Mouse (Mus musculus) hindbrain, postnatal 0 days (tissue): ENCODE measurements around the gene Lgmn. TPM values are rescaled to one million over a fixed set of nuclear protein-coding genes. Genes with fewer than 3 reads are reported as not detected.

ENCODE experiments used
- ATAC-seq: fragments of 200-750 bp; cut with Nextera tagmentation; 2 replicates; pipeline ENCODE4 v1.8.0; 2017; ENCODE audit warnings: mild to moderate bottlenecking, moderate TSS enrichment, moderate library complexity
- DNase-seq: peaks from one replicate; pipeline ENCODE4 v3.0.0-alpha.2; 2015; ENCODE audit warnings: low spot score
- H3K27ac ChIP-seq: fragments of 300-500 bp; sonication (generic); 2 replicates; pipeline ENCODE4 v1.5.1; 2014; ENCODE audit warnings: mild to moderate bottlenecking
- H3K27me3 ChIP-seq: fragments of 300-500 bp; sonication (generic); 2 replicates; pipeline ENCODE4 v1.6.1; 2014; ENCODE audit warnings: low read length, mixed read lengths; ENCODE audit not compliant: insufficient read depth
- H3K36me3 ChIP-seq: fragments of 300-500 bp; sonication (generic); 2 replicates; pipeline ENCODE4 v1.6.1; 2014; ENCODE audit warnings: low read length, mixed read lengths; ENCODE audit not compliant: insufficient read depth
- H3K4me1 ChIP-seq: fragments of 300-500 bp; sonication (generic); 2 replicates; pipeline ENCODE4 v1.6.1; 2014; ENCODE audit warnings: antibody characterized with exemption, low read length, mixed read lengths; ENCODE audit not compliant: insufficient read depth
- H3K4me2 ChIP-seq: fragments of 300-500 bp; sonication (generic); 2 replicates; pipeline ENCODE4 v1.6.1; 2014; ENCODE audit warnings: low read depth, mild to moderate bottlenecking, low read length, moderate library complexity, mixed read lengths
- H3K4me3 ChIP-seq: fragments of 300-500 bp; sonication (generic); 2 replicates; pipeline ENCODE4 v1.5.1; 2014; ENCODE audit warnings: low read length
- H3K9ac ChIP-seq: fragments of 300-500 bp; sonication (generic); replicated peaks from 2 replicates; pipeline ENCODE4 v1.6.1; 2014; ENCODE audit warnings: mild to moderate bottlenecking, low read length, moderate library complexity, mixed read lengths
- H3K9me3 ChIP-seq: fragments of 300-500 bp; sonication (generic); 2 replicates; pipeline ENCODE4 v1.6.1; 2016; ENCODE audit warnings: low read length, mixed read lengths
- CTCF ChIP-seq: IDR thresholded peaks from 2 replicates; pipeline ENCODE4 v1.5.1; 2016; ENCODE audit warnings: antibody characterized with exemption, control low read depth, low read depth
- WGBS: fragments of 180-500 bp; shearing (Covaris S2); extraction: QIAGEN DNeasy Blood & Tissue Kit; methylation state at CpG from one replicate; pipeline ENCODE4 v1.1.7; 2014; 5-methylcytosine and 5-hydroxymethylcytosine counted together
- polyA plus RNA-seq: library from polyadenylated mRNA; unstranded; fragments of >200 nt; fragmentation: Nextera tagmentation; extraction: Ambion mirVana; gene quantifications from 2 replicates; pipeline ENCODE4 v1.2.1, GENCODE M21; 2015
- total RNA-seq: library from RNA; depleted of rRNA; stranded (reverse); fragments of >200 nt; gene quantifications from 2 replicates; pipeline ENCODE4 v1.2.3, GENCODE M21; 2014

Lgmn gene
- total and polyA plus RNA-seq, 2 experiments from 2014 or later: 148 to 166 TPM

DNA sequence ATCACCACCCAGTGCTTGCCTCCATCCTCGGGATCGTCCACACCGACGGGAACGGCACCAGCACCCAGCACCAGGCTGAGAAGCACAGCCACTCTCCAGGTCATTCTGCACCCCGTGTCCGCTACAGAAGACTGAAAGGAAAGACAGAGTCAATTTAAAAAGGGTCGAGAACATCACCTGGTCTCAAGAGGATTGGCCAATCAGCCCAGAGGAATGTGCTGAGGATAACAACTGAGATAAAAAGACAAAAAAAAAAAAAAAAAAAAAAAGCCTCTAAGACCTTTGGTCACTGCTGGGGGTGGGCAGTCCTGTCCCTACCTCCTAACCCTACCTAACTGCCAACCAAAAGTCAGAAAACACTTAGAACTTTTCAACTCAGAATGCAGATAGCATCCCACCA, 16.0 kb downstream of the Lgmn start:
- DNase-seq: no peak
- Histone ChIP-seq H3K36me3 (peaks cover 22% of the 10 kb centered on the region; the same call in 1 of the 2 replicates), H3K4me3 (no peak overlapping the region), H3K27me3 (no peaks in the 10 kb centered on the region), H3K4me2 (no peak overlapping the region), H3K9ac (no peak overlapping the region), H3K27ac (no peak overlapping the region), H3K4me1 (no peaks in the 10 kb centered on the region), H3K9me3 (no peaks in the 10 kb centered on the region)
- no peak for ATAC-seq
- no peak for TF ChIP-seq CTCF
- WGBS: 93% methylated on average over 8 of the region's 8 CpGs

DNA sequence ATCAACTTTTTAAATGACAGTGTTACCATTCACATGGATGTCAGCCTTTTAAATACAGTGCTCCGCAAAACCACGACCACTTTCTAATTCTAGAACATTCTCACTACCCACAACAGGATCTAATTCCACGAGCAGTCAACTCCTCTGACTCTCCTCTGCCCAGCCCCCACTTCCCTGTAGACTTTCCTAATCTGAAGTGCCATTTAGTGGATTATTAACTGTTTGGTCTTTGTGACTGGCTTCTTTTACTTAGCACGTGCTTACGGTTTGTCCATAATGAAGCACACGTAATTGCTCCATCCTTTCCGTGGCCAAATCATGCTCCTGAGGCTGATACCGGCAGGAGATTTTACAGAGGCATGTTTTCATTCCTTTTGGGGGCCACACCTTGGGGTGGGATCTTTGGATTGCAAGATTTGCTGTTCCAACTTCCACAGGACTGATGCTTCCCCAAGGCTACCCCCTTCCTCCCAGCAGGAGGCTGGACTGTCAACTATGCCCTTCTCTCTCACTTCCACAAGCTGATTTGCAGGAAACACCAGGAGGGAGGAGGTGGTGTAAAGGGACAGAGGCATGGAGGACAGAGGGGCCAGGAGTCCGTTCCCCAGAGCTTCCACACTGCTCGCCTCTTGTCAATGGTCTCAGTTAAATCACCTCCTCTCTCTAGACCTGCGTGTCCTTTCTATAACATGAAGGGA, 16.8 kb downstream of the Lgmn start:
- 89% methylated on average over 11 of the region's 11 CpGs for WGBS
- no peak for ATAC-seq

DNA sequence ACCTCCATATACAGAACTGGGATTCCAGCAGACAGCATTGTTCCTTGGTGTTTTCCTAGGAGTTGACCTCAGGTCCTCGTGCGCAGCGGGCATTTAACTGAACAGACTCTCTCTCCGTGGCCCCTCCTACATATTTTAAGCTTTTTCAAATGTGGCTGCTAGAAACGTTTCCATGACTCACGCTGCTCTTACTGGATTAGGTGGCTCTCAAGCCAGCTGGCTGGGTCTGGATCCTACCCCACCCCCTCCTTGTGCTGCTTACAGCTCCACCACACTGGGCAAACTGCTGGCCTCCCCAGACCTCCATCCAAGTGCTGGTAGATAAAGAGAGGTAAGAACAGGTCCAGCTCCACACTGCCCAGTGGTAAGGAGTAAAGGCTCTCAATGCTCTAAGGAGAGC, 17.5 kb downstream of the Lgmn start:
- no peak overlapping the region for H3K4me3 ChIP-seq
- H3K36me3 ChIP-seq: peaks cover 22% of the 10 kb centered on the region; the same call in 1 of the 2 replicates
- 70% methylated on average over 6 of the region's 6 CpGs for WGBS
- ATAC-seq (no peak), DNase-seq (peak; percentile 27)
- H3K27ac ChIP-seq: no peak overlapping the region
- no peak overlapping the region for H3K4me2 ChIP-seq
- no peak overlapping the region for H3K9ac ChIP-seq
- TF ChIP-seq CTCF: no peak
- no peaks in the 10 kb centered on the region for H3K4me1 ChIP-seq
- no peaks in the 10 kb centered on the region for H3K27me3 ChIP-seq
- no peaks in the 10 kb centered on the region for H3K9me3 ChIP-seq

More for the DNA sequence above, 16.8 kb downstream of the Lgmn start:
- Histone ChIP-seq H3K36me3 (peaks cover 22% of the 10 kb centered on the region; the same call in 1 of the 2 replicates), H3K27me3 (no peaks in the 10 kb centered on the region), H3K4me1 (no peaks in the 10 kb centered on the region), H3K9ac (no peak overlapping the region), H3K4me2 (no peak overlapping the region), H3K9me3 (no peaks in the 10 kb centered on the region), H3K4me3 (no peak overlapping the region), H3K27ac (no peak overlapping the region)
- DNase-seq: no peak
- no peak for TF ChIP-seq CTCF

DNA sequence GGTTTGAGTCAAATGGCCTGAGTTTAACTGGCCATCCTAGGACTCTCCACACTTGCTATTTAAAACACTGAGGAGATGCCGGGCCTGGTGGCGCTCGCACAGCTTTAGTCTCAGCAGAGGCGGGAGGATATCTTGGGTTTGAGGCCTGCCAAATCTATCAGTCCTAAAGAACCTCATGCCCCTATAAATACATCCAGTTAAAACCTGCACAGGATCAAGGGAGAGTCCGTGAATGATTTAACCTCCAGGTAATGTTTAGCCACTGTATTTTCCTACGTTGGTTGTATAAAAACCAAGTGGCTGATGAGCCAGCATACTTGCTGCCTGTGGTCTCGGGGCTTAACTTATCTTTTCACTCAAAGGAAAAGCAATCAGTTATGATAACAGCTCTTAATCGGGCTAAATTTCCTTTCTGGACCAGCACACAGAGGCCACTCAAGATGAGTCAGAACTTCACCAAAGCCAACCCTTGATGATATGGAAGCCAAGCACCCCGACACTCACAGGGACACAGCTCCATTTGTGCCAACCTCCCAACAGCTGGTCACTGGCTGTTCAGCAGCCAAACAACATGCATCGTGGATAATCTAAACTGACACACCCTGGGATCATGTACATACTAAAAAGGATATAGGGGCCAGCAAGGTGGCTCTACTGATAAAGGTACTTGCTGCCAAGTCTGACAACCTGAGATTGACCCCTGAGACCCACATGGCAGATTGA, 19.3 kb downstream of the Lgmn start:
- H3K9me3 ChIP-seq: no peaks in the 10 kb centered on the region
- 84% methylated on average over 10 of the region's 10 CpGs for WGBS
- no peak for TF ChIP-seq CTCF
- DNase-seq (peak; percentile 53), ATAC-seq (0 out of 2 replicates have a peak, but pooled peaks have one; percentile 35)
- no peak overlapping the region for H3K4me3 ChIP-seq
- H3K27ac ChIP-seq: peak overlapping the region; percentile 67; the same call in 1 of the 2 replicates
- no peaks in the 10 kb centered on the region for H3K4me1 ChIP-seq
- H3K9ac ChIP-seq: no peak overlapping the region
- peaks cover 22% of the 10 kb centered on the region; the same call in 1 of the 2 replicates for H3K36me3 ChIP-seq
- H3K4me2 ChIP-seq: no peak overlapping the region
- no peaks in the 10 kb centered on the region for H3K27me3 ChIP-seq

DNA sequence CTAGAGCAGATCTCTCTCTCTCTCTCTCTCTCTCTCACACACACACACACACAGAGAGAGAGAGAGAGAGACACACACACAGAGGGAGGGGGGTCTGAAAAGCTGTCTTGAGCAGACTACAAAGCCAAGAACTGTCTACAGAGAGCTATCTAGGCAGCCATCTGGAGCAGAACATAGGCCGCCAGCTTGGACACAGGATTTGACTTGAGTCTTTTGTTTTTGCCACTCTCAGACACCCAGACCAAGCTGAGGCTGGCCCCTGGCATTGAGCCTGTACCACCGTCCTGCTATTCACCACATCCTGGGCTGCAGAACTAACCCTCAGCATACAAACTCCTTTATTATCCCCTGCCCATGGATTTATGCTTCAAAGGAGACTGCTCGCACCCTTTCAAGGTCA, 20.1 kb downstream of the Lgmn start:
- H3K27ac ChIP-seq: peak overlapping the region; percentile 67

DNA sequence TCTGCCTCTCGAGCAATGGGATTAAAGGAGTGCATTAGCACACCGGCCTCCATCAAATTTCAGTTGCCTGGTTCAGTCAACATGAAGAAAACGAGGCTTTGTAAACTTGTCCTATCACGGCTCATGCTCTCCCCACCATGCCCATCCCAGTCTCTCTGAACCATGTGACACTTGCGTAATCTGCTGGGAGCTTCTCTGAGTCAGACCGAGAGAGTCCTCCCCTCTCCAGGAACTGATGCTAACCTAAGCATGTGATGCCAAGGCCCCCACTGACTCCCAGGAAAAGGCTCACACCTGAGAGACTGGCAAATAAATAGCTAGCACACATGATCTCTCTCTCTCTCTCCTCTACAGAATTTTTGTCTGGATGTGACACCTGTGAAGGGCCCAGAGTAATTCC, 21.9 kb downstream of the Lgmn start:
- Histone ChIP-seq H3K36me3 (peaks cover 11% of the 10 kb centered on the region; the same call in 1 of the 2 replicates), H3K4me3 (no peak overlapping the region), H3K4me1 (no peaks in the 10 kb centered on the region), H3K4me2 (no peak overlapping the region), H3K9me3 (no peaks in the 10 kb centered on the region), H3K27ac (no peak overlapping the region), H3K27me3 (no peaks in the 10 kb centered on the region), H3K9ac (no peak overlapping the region)
- WGBS: 92% methylated on average over 6 of the region's 6 CpGs
- ATAC-seq (no peak), DNase-seq (no peak)
- TF ChIP-seq CTCF: no peak

More for the DNA sequence above, 20.1 kb downstream of the Lgmn start:
- DNase-seq: peak; percentile 74
- no peaks in the 10 kb centered on the region for H3K4me1 ChIP-seq
- H3K4me3 ChIP-seq: no peak overlapping the region
- no peaks in the 10 kb centered on the region for H3K27me3 ChIP-seq
- TF ChIP-seq CTCF: no peak
- H3K36me3 ChIP-seq: peaks cover 22% of the 10 kb centered on the region; the same call in 1 of the 2 replicates
- H3K9me3 ChIP-seq: no peaks in the 10 kb centered on the region
- ATAC-seq: peak; percentile 92
- H3K9ac ChIP-seq: no peak overlapping the region
- WGBS: 28% methylated on average over 3 of the region's 3 CpGs
- no peak overlapping the region for H3K4me2 ChIP-seq
